Mouse (Mus musculus) liver, embryonic 12.5 days (tissue): ENCODE measurements around the gene Macrod2. TPM values are rescaled to one million over a fixed set of nuclear protein-coding genes. Genes with fewer than 3 reads are reported as not detected.

Experiments
- ATAC-seq: fragments of 200-750 bp; cut with Nextera tagmentation; 2 replicates; pipeline ENCODE4 v1.8.0; 2017; ENCODE audit warnings: moderate number of reproducible peaks, mild to moderate bottlenecking, moderate library complexity
- H3K27ac ChIP-seq: fragments of 300-500 bp; sonication (generic); 2 replicates; pipeline ENCODE4 v1.5.1; 2016; ENCODE audit warnings: mild to moderate bottlenecking
- H3K27me3 ChIP-seq: fragments of 300-500 bp; sonication (generic); replicated peaks from 2 replicates; pipeline ENCODE4 v1.6.1; 2016; ENCODE audit warnings: mild to moderate bottlenecking, moderate library complexity
- H3K36me3 ChIP-seq: fragments of 300-500 bp; sonication (generic); 2 replicates; pipeline ENCODE4 v1.6.1; 2016; ENCODE audit warnings: mild to moderate bottlenecking, moderate library complexity
- H3K4me1 ChIP-seq: fragments of 300-500 bp; sonication (generic); 2 replicates; pipeline ENCODE4 v1.6.1; 2016
- H3K4me2 ChIP-seq: fragments of 300-500 bp; sonication (generic); 2 replicates; pipeline ENCODE4 v1.6.1; 2016; ENCODE audit warnings: mild to moderate bottlenecking, moderate library complexity
- H3K4me3 ChIP-seq: fragments of 300-500 bp; sonication (generic); 2 replicates; pipeline ENCODE4 v1.5.1; 2016; ENCODE audit warnings: mild to moderate bottlenecking, moderate library complexity
- H3K9ac ChIP-seq: fragments of 300-500 bp; sonication (generic); 2 replicates; pipeline ENCODE4 v1.6.1; 2016; ENCODE audit warnings: mild to moderate bottlenecking, moderate library complexity
- H3K9me3 ChIP-seq: fragments of 300-500 bp; sonication (generic); replicated peaks from 2 replicates; pipeline ENCODE4 v1.6.1; 2016; ENCODE audit warnings: mild to moderate bottlenecking, moderate library complexity
- WGBS: fragments of 180-500 bp; shearing (Covaris S2); methylation state at CpG from one replicate; pipeline ENCODE4 v1.1.7; 2016; ENCODE audit not compliant: insufficient replicate concordance; 5-methylcytosine and 5-hydroxymethylcytosine counted together
- polyA plus RNA-seq: library from polyadenylated mRNA; unstranded; fragments of >200 nt; fragmentation: Nextera tagmentation; extraction: Ambion mirVana; gene quantifications from 2 replicates; pipeline ENCODE4 v1.2.1, GENCODE M21; 2016

Macrod2 gene
- polyA plus RNA-seq, 1 experiment from 2014 or later = 11.3 TPM

DNA sequence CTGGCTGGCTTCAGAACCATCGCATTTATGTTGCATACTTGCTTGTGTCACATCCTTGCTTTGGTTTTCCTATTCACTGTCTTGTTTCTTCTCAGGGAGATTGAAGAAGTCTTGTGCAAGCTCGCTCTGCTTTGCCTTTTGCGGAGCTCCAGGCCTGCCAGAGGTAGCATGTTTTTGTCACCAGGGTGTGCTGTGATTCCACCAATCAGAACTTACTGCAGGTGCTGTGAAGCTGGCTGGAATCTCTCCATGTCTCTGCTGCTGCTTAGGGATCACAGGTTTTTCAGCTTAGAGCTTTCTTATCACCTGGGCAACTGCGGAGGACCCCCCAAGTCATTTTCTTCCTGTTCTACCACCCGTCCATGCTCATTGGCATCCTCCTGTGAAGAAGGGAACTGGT, 105.8 kb downstream of the Macrod2 start:
- H3K27ac ChIP-seq = no peak overlapping the region
- no peaks in the 10 kb centered on the region for H3K36me3 ChIP-seq
- H3K4me1 ChIP-seq = no peaks in the 10 kb centered on the region
- no peak overlapping the region for H3K9ac ChIP-seq
- ATAC-seq = no peak
- no peak overlapping the region for H3K4me3 ChIP-seq
- H3K9me3 ChIP-seq = no peaks in the 10 kb centered on the region
- no peaks in the 10 kb centered on the region for H3K27me3 ChIP-seq
- 27% methylated on average over 5 of the region's 5 CpGs for WGBS
- no peak overlapping the region for H3K4me2 ChIP-seq

DNA sequence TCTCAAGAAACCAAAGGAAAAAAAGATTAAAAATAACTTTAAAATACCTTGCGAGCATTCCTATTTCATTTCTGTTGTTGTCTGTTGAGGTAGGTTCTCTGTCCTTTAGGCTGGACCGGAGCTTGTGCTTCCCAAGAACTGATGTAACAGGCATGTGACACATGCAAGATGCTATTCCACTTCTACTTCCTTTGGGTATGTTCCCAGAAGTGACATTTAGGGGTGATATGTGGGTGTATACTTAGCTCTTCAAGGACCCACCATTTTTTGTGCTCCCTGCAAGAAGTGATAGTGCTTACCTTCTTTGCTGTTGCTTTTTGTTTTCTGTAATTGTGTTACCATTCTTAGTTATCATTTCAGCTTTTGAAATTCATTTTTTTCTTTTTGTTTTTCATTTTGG, 126.4 kb downstream of the Macrod2 start:
- no peak for ATAC-seq
- no peaks in the 10 kb centered on the region for H3K36me3 ChIP-seq
- no peak overlapping the region for H3K27ac ChIP-seq
- H3K27me3 ChIP-seq = no peaks in the 10 kb centered on the region
- H3K9me3 ChIP-seq = no peaks in the 10 kb centered on the region
- 80% methylated on average over 2 of the region's 2 CpGs for WGBS
- no peak overlapping the region for H3K9ac ChIP-seq
- no peaks in the 10 kb centered on the region for H3K4me1 ChIP-seq
- H3K4me3 ChIP-seq = no peak overlapping the region
- no peak overlapping the region for H3K4me2 ChIP-seq

DNA sequence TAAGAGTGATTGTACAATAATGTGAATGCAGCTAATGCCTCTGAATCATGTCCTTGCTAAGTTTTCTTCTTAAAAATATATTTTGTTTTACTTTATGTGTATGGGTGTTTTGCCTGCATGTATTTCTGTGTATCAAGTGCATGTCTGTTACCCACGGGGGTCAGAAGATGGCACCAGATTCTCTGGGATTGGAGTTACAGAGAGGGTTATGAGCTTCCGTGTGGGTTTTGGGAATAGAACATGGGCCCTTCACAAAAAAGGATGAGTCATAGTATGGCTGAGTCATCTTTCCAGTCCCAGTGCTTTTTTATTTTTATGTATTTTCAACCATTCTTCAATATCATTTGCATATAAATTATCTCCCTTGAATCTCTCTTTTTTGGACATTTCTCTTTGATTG, 135.1 kb downstream of the Macrod2 start:
- Histone ChIP-seq H3K9ac (no peak overlapping the region), H3K27ac (no peak overlapping the region), H3K9me3 (no peaks in the 10 kb centered on the region), H3K36me3 (no peaks in the 10 kb centered on the region), H3K4me1 (no peaks in the 10 kb centered on the region), H3K4me2 (no peak overlapping the region), H3K4me3 (no peak overlapping the region), H3K27me3 (no peaks in the 10 kb centered on the region)
- ATAC-seq = no peak
- 57% methylated on average over 2 of the region's 2 CpGs for WGBS

DNA sequence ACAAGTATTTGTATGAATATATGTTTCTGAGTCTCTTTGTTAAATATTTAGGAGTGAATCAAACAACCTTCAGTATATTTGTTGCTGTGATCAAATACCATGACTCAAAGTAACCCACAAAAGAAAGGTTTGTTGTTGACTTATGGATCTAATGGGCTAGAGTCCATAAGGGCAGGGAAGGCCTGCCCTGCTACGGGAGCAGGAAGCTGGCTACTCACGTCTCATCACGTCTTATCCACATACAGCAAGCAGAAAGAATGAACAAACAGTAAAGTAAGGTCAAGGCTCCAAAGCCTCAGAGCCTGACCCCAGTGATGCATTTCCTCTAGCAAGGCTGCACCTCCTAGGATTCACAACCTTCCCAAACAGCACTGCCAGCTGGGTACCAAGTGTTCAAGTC, 136.9 kb downstream of the Macrod2 start:
- no peaks in the 10 kb centered on the region for H3K9me3 ChIP-seq
- H3K4me3 ChIP-seq = no peak overlapping the region
- H3K4me1 ChIP-seq = no peaks in the 10 kb centered on the region
- H3K9ac ChIP-seq = no peak overlapping the region
- no peaks in the 10 kb centered on the region for H3K27me3 ChIP-seq
- H3K4me2 ChIP-seq = no peak overlapping the region
- H3K36me3 ChIP-seq = no peaks in the 10 kb centered on the region
- ATAC-seq = no peak
- 57% methylated on average over 3 of the region's 3 CpGs for WGBS
- no peak overlapping the region for H3K27ac ChIP-seq

DNA sequence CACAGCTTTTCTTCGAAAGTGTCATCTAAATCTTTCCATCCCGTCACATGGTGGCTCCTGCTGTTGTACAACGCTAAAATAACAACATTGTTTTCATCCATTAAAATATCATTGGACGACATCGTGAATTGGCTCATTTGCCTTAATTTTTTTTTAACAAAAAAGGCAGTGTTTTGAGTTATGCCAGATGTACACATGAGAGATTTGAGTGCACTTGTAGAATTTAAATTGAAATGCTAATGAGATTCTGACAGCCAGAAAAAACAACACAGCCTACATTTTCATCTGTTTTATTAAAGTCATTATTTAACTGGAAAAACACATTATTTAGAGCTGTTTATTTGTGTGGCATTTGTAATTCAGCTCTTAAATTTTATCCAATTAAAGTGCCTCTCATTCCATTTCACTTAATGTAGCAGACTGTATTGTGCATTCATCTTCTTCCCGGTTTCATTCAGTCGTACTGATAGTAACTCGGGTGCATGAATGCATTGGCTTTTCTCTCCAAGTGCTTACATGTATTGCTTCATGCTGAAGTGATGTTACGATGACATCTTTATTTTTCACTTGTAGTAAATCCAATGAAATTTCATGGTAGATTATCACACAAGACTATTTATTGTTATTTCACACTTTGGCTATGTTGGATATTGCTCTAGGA, 137.9 kb downstream of the Macrod2 start:
- Histone ChIP-seq H3K9ac (no peak overlapping the region), H3K9me3 (no peaks in the 10 kb centered on the region), H3K27me3 (no peaks in the 10 kb centered on the region), H3K36me3 (no peaks in the 10 kb centered on the region), H3K4me2 (no peak overlapping the region), H3K4me3 (no peak overlapping the region), H3K4me1 (no peaks in the 10 kb centered on the region), H3K27ac (no peak overlapping the region)
- no peak for ATAC-seq
- WGBS = 73% methylated on average over 9 of the region's 9 CpGs

DNA sequence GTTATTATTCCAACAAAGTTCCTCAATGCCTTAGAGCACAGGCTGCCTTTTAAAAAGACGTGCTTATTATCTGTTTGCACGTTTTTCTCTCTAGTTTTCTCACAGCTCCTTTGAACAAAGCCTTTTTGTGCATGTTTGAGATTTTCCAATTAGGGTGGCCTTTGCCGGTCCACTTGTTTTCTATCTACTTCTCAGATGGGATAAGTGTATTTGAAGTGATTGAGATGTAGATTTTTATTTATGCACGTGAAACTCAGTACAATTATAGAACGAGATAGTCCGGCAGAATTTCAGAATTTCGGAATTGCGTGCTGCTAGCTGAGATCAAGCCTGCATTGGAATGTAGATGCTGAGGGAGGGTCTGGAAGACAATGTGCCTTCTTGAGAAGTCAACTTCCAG, 138.5 kb downstream of the Macrod2 start:
- 78% methylated on average over 8 of the region's 8 CpGs for WGBS
- H3K4me2 ChIP-seq = no peak overlapping the region
- no peak overlapping the region for H3K27ac ChIP-seq
- no peak overlapping the region for H3K9ac ChIP-seq
- no peak overlapping the region for H3K4me3 ChIP-seq
- no peaks in the 10 kb centered on the region for H3K27me3 ChIP-seq
- H3K9me3 ChIP-seq = no peaks in the 10 kb centered on the region
- H3K4me1 ChIP-seq = no peaks in the 10 kb centered on the region
- ATAC-seq = no peak
- no peaks in the 10 kb centered on the region for H3K36me3 ChIP-seq

DNA sequence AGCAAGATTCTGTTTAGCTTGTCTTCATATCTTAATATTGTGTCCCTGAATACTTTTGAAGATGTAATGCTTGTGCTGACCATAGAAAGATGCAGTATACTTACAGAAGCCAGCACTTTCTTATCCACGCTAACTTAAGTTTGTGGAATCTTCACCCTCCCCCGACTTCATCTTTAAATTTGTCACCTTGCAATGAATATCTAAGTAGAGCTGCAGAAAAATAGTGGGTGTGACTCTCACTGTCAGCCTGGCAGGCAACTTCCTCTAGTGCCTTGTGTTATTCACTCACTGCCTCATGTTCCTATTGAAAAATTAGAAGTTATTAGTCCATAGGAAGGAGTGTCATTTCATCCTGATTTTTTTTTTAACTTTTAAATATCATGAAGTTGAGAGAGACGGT, 139.5 kb downstream of the Macrod2 start:
- H3K36me3 ChIP-seq = no peaks in the 10 kb centered on the region
- no peak overlapping the region for H3K9ac ChIP-seq
- no peak overlapping the region for H3K27ac ChIP-seq
- no peaks in the 10 kb centered on the region for H3K4me1 ChIP-seq
- H3K4me2 ChIP-seq = no peak overlapping the region
- no peak for ATAC-seq
- H3K9me3 ChIP-seq = no peaks in the 10 kb centered on the region
- WGBS = 58% methylated on average over 3 of the region's 3 CpGs
- H3K4me3 ChIP-seq = no peak overlapping the region
- no peaks in the 10 kb centered on the region for H3K27me3 ChIP-seq

DNA sequence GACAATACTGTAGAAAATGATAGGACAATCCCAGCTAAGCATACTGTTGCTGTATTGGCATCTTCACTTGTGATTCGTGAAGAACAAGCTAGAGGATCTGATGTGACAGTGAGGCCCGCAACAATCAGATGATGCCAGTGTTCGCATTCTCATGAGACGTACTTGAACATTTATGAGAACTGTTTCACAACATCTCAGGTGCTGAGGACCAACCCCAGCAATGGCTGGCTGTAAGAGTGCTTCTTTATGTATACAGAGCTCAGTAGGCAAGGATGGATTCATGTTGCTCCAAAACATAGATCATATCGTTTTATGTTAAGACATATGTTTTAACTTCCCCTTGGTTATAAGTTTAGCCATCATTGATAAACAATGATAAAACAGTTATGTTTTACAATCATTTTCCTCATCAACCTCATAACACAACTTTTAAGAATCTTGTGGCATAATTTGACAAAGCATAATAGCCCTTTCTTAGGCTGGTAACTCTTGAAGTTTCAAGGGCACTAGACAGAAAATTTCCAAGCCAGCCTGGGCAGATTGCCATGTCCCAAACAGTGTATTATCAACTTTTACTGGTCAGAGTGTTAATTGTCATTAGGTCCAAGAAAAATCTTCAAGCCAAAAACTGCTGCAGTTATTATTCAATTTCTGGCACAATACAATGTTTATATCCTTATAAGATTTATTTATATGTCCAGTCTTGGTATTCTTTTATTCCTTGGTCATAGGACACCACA, 140.9 kb downstream of the Macrod2 start:
- no peaks in the 10 kb centered on the region for H3K27me3 ChIP-seq
- no peaks in the 10 kb centered on the region for H3K36me3 ChIP-seq
- no peak for ATAC-seq
- H3K4me3 ChIP-seq = no peak overlapping the region
- no peak overlapping the region for H3K4me2 ChIP-seq
- no peaks in the 10 kb centered on the region for H3K9me3 ChIP-seq
- H3K27ac ChIP-seq = no peak overlapping the region
- no peaks in the 10 kb centered on the region for H3K4me1 ChIP-seq
- no peak overlapping the region for H3K9ac ChIP-seq
- 78% methylated on average over 5 of the region's 5 CpGs for WGBS

DNA sequence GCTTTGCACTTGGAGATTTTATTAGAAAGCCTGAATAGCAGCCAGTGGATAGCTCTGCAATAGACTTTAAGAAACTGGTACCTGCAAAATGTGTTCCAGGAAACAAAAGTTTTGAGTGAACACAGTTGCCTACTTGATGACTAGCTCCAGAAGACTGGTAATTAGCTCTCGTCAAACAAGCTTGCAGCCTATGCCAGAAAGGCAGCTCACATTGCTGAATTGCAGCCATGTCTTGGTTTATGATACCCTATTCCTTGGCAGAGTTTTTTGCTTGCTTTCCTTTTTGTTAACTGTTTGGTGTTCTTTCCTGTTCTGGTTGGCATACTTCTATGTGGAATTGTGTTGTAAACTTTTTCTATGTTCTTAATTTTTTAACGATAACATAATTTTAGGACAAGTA, 154.2 kb downstream of the Macrod2 start:
- no peak overlapping the region for H3K9ac ChIP-seq
- no peaks in the 10 kb centered on the region for H3K27me3 ChIP-seq
- H3K4me1 ChIP-seq = no peaks in the 10 kb centered on the region
- H3K27ac ChIP-seq = no peak overlapping the region
- ATAC-seq = no peak
- no peaks in the 10 kb centered on the region for H3K36me3 ChIP-seq
- WGBS = 72% methylated on average over 2 of the region's 2 CpGs
- no peaks in the 10 kb centered on the region for H3K9me3 ChIP-seq
- no peak overlapping the region for H3K4me3 ChIP-seq
- H3K4me2 ChIP-seq = no peak overlapping the region

DNA sequence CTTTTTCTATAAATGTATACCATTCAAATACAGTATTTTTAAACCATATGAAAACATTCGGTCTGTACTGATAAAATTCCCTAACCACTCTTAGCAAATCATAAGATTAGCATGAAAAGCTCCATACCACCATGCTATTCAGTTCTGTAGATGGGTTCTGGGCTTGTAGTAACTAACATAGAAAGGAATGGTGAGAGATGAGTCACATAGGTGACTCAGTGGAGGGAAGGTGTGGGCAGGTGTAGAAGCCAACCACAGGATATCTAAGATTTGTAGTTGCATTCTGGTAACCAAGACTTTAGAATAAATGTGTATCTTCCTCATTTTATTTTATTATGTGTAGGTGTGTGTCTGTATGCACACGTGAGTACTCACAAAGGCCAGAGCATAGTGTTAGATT, 166.3 kb downstream of the Macrod2 start:
- no peak for ATAC-seq
- Histone ChIP-seq H3K4me2 (no peak overlapping the region), H3K9ac (no peak overlapping the region), H3K4me1 (no peaks in the 10 kb centered on the region), H3K9me3 (no peaks in the 10 kb centered on the region), H3K36me3 (no peaks in the 10 kb centered on the region), H3K27me3 (no peaks in the 10 kb centered on the region), H3K4me3 (no peak overlapping the region), H3K27ac (no peak overlapping the region)
- WGBS = 49% methylated on average over 2 of the region's 2 CpGs

DNA sequence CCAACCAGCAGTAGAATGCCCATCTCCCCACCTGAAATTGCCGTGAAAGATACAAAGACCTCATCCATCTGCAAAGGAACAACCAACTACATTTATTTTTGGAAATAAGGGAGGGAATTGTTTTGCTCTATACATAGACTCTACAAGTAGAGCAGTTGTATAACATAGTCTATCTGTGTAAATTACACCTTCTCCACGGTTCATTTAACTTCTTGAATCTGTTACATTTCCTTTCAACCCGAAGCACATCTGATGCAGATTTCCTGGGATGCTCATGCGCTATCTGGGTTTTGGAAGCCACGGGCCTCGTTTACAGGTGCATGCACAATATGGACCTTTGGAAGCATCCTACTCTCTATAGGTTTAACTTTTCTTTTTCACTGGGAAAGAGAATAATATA, 175.8 kb downstream of the Macrod2 start:
- Histone ChIP-seq H3K9me3 (no peaks in the 10 kb centered on the region), H3K4me1 (no peaks in the 10 kb centered on the region), H3K36me3 (no peaks in the 10 kb centered on the region), H3K27me3 (no peaks in the 10 kb centered on the region), H3K4me2 (no peak overlapping the region), H3K4me3 (no peak overlapping the region), H3K9ac (no peak overlapping the region), H3K27ac (no peak overlapping the region)
- ATAC-seq = no peak
- 73% methylated on average over 6 of the region's 6 CpGs for WGBS

DNA sequence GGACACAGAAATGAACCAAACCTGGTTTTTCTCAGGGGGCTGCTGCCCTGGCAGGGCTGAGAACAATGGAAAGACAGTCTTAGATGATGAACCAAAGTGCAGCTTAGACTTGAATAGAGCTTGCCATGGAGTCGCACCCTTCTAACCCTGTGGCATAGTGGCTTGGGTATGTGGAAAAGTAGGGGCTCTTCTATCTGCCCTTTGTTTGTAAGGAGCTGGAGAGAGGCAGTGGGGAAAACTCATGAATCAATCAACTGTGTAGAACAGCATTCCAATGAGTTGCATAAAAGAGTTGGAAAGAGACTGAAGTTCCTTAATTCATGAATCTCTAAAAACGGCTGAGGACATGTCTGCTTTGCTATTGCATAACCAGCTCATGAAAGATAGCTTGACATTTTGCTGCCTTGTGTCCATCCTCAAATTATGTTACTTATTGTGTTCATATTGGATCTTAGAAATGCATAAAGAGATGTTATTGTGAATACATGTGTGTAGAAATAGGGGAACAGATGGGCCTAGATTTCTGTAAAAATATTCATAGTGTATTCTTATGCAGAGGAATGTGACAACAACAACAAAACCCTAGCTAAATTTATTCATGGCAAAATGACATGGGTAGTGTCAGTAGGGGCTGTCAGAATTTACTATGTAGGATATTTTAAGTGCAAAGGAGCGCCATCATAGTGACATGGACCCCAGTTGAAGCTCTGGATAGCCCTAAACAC, 197.6 kb downstream of the Macrod2 start:
- Histone ChIP-seq H3K27me3 (no peaks in the 10 kb centered on the region), H3K36me3 (no peaks in the 10 kb centered on the region), H3K9me3 (no peaks in the 10 kb centered on the region), H3K4me2 (no peak overlapping the region), H3K4me1 (no peaks in the 10 kb centered on the region), H3K4me3 (no peak overlapping the region), H3K9ac (no peak overlapping the region), H3K27ac (no peak overlapping the region)
- 44% methylated on average over 3 of the region's 3 CpGs for WGBS
- no peak for ATAC-seq
